Mouse (Mus musculus) neural tube, postnatal 0 days (tissue): ENCODE measurements around the gene Sult6b2. TPM values are rescaled to one million over a fixed set of nuclear protein-coding genes. Genes with fewer than 3 reads are reported as not detected.

Experiments
- polyA plus RNA-seq: library from polyadenylated mRNA; unstranded; fragments of >200 nt; fragmentation: Nextera tagmentation; extraction: Ambion mirVana; gene quantifications from 2 replicates; pipeline ENCODE4 v1.2.1, GENCODE M21; 2015

Sult6b2 gene
- 0.18 and 0.27 TPM in 2 replicates for polyA plus RNA-seq

DNA sequence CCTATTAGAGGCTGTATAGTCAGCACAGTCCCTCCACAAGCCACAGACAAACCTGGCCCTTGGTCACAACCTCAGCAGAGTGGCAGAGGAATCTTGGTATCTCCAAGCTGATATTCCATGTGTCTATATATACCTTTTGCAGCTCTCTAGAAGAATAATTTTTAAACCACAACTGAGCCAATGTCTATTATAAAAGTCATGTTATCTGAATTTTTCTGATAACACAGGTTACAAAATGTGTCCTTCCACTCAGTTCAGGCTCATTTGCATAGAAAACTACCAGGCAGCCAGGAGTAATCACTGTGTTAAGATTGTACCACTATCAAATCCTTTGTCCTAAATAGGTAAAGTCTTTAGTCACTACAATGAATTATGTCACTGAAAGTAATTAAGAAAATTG, at the start of gene Sult6b2:
Gene Sult6b2 (minus strand): TSS at position 101 of the 400 bp plus-strand sequence.

DNA sequence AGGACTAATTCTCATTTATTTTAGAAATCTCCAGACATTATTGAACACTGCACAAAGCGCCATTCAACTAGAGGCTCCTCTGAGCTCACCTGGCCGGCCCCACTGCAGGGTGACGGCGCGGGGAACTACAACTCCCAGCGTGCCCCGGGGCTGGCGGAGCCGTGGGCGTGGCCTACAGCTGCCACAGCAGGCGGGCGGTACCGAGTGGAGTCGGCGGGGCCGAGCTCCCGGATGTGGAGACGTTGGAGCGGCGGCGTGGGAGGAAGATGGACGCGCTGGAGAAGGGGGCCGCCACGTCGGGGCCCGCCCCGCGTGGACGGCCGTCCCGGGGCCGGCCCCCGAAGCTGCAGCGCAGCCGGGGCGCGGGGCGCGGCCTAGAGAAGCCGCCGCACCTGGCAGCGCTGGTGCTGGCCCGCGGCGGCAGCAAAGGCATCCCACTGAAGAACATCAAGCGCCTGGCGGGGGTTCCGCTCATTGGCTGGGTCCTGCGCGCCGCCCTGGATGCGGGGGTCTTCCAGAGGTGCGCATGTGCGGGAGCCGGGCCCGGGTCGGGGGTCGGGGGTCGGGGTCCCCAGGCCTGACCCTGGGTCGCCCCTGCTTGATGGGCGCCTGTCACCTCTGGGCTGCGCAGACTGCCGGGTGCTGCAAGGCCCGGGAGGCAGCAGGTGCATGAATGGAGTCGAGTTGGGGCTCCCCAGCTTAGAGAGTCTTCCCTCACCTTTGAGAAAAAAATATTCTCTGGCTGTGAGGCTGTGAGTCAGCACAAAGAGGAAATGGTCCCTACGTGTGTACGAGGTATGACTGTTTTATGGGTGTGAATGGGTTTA, 47.6 kb downstream of the Sult6b2 start, which contains the start of gene Cmas:
Gene Cmas (plus strand): TSS at position 180 of the 827 bp plus-strand sequence.

Other genes with a start within 250 kb of the Sult6b2 start
- gene Kcnj8, start 232.9 kb downstream of the Sult6b2 start, polyA plus RNA-seq = 7.4 and 10.2 TPM in 2 replicates
- gene Abcc9, start 102.2 kb downstream of the Sult6b2 start, polyA plus RNA-seq = 1.5 and 2.2 TPM in 2 replicates
- gene Cmas, start 47.8 kb downstream of the Sult6b2 start, polyA plus RNA-seq = 162 and 166 TPM in 2 replicates
- 3.6 and 4.2 TPM in 2 replicates for gene St8sia1, start 159.9 kb upstream of the Sult6b2 start, polyA plus RNA-seq